In genomic region chr9:32906233-32906872, GRCm38 (mm10) we compare ENCODE assay signal across 9 mouse cellular contexts.
DNase-seq lines count a peak whose midpoint lies in the region; ATAC-seq and TF ChIP-seq lines count a peak whose summit lies in the region.
"Had no signal": no experiment of that assay in that cellular context is flagged by ENCODE, and none has a peak within 500 bp of the region (broad histone marks: within the 10 kb centered on the region; RNA-seq: fewer than 3 reads in every experiment).

No protein-coding gene starts in this region.

- H3K9me3 ChIP-seq in lung, embryonic 14.5 days (ENCODE audit: low read depth, low read length) = no peaks in the 10 kb centered on the region
- H3K9me3 ChIP-seq in heart, embryonic 11.5 days (replicated peaks; ENCODE audit: control insufficient read depth, low read length) = no peaks in the 10 kb centered on the region
- no peaks in the 10 kb centered on the region for H3K9me3 ChIP-seq in hindbrain, embryonic 14.5 days (ENCODE audit: control insufficient read depth, low read length)

- no peaks in the 10 kb centered on the region for H3K27me3 ChIP-seq in lung, embryonic 14.5 days (ENCODE audit: insufficient read depth, low read length)
- no peaks in the 10 kb centered on the region for H3K27me3 ChIP-seq in heart, embryonic 11.5 days (ENCODE audit: control insufficient read depth, insufficient read depth, low read length)
- no peaks in the 10 kb centered on the region for H3K27me3 ChIP-seq in hindbrain, embryonic 14.5 days (ENCODE audit: control insufficient read depth, insufficient read depth, low read length)

- no peak overlapping the region for H3K4me3 ChIP-seq in lung, embryonic 14.5 days (ENCODE audit: low read depth, low read length)
- H3K4me3 ChIP-seq in heart, embryonic 11.5 days (ENCODE audit: low read depth, low read length) = no peak overlapping the region
- no peak overlapping the region for H3K4me3 ChIP-seq in hindbrain, embryonic 14.5 days (replicated peaks; ENCODE audit: low read length)

- no peak; the same call in 1 of the 2 replicates for ATAC-seq in lung, embryonic 14.5 days (ENCODE audit: insufficient read depth)
- peak; percentile 63; the same call in 1 of the 2 replicates for ATAC-seq in heart, embryonic 11.5 days (replicated peaks; ENCODE audit: insufficient number of reproducible peaks, low FRiP score, low TSS enrichment)
- no peak for ATAC-seq in hindbrain, embryonic 14.5 days (ENCODE audit: low FRiP score)

- TF ChIP-seq CTCF in lung, embryonic 14.5 days (IDR thresholded peaks at IDR 0.05; ENCODE audit: low read depth) = no peak

- H3K9ac ChIP-seq in lung, embryonic 14.5 days = no peak overlapping the region
- no peak overlapping the region for H3K9ac ChIP-seq in heart, embryonic 11.5 days (ENCODE audit: low read depth, low read length)
- H3K9ac ChIP-seq in hindbrain, embryonic 14.5 days = no peak overlapping the region

- WGBS in lung, embryonic 14.5 days = 42% methylated on average over 8 of the region's 8 CpGs
- 23% methylated on average over 8 of the region's 8 CpGs for WGBS in heart, embryonic 11.5 days (ENCODE audit: insufficient replicate concordance)
- WGBS in hindbrain, embryonic 14.5 days = 81% methylated on average over 8 of the region's 8 CpGs

- 0 out of 2 replicates have a peak overlapping the region, but pooled peaks have one; percentile 8 for H3K4me2 ChIP-seq in lung, embryonic 14.5 days
- H3K4me2 ChIP-seq in heart, embryonic 11.5 days = 0 out of 2 replicates have a peak overlapping the region, but pooled peaks have one; percentile 25
- H3K4me2 ChIP-seq in hindbrain, embryonic 14.5 days (replicated peaks) = no peak overlapping the region

- H3K4me1 ChIP-seq in lung, embryonic 14.5 days (ENCODE audit: insufficient read depth) = no peaks in the 10 kb centered on the region
- H3K4me1 ChIP-seq in heart, embryonic 11.5 days (ENCODE audit: control insufficient read depth, insufficient read depth, low read length) = peaks cover 8% of the 10 kb centered on the region; the same call in 1 of the 2 replicates
- H3K4me1 ChIP-seq in hindbrain, embryonic 14.5 days (replicated peaks; ENCODE audit: control insufficient read depth, insufficient read depth, low read length) = no peaks in the 10 kb centered on the region

- DNase-seq in lung, embryonic 14.5 days = peak; percentile 59
- DNase-seq in lung, postnatal 14 days = no peak
- DNase-seq in kidney, postnatal 14 days = peak; percentile 55
- DNase-seq in natural killer cell, adult 2 months (ENCODE audit: low spot score in 2 of 2) = peak; percentile 61 to 76
- no peak for DNase-seq in cerebellum, adult 9-11 months
- DNase-seq in hindbrain, embryonic 14.5 days (ENCODE audit: low spot score) = no peak
- DNase-seq in cerebellum, adult 8-10 months = no peak
- DNase-seq: cerebellum, postnatal 36 days had no signal

- no peaks in the 10 kb centered on the region for H3K36me3 ChIP-seq in lung, embryonic 14.5 days (ENCODE audit: insufficient read depth)
- no peaks in the 10 kb centered on the region for H3K36me3 ChIP-seq in heart, embryonic 11.5 days (ENCODE audit: control insufficient read depth, insufficient read depth, low read length)
- no peaks in the 10 kb centered on the region for H3K36me3 ChIP-seq in hindbrain, embryonic 14.5 days (replicated peaks; ENCODE audit: control insufficient read depth, insufficient read depth)

- H3K27ac ChIP-seq in lung, embryonic 14.5 days (ENCODE audit: low read depth) = no peak overlapping the region
- no peak overlapping the region for H3K27ac ChIP-seq in heart, embryonic 11.5 days (ENCODE audit: low read depth, low read length)
- no peak overlapping the region for H3K27ac ChIP-seq in hindbrain, embryonic 14.5 days

Comparison
In these comparisons a context has a peak if more than half of its experiments do, and no peak if none do; other contexts are left out.
1. DNase-seq: peak in lung, embryonic 14.5 days (single experiment), kidney, postnatal 14 days (single experiment) and natural killer cell, adult 2 months (2 of 2); none in lung, postnatal 14 days (single experiment), cerebellum, adult 9-11 months (single experiment), hindbrain, embryonic 14.5 days (single experiment) and cerebellum, adult 8-10 months (single experiment).